Mouse (Mus musculus) v-Abl transformed pro-B cells (cell line): ENCODE data around the gene Prmt3.

Experiments used
- in situ Hi-C, 2 experiments: fragments of 400-800 bp; cut with MboI; formaldehyde crosslinking; loops; one replicate each; pipeline ENCODE4 v1.15.1; 2025; ENCODE audit not compliant: unreplicated experiment in 2 of 2

Gene Prmt3

GRCm38 (mm10) chr7:49778114-49778901 is at the start of gene Prmt3:
Prmt3 (plus strand) TSS chr7:49778346.
- in situ Hi-C loops = loop anchor here (5.0 to 25.0 kb wide), 4 partner anchors 144 to 991 kb away; partner anchors contain the start of genes E2f8 (in 1 of the 2), Nav2 (in 1 of the 2) and Zdhhc13 (in 1 of the 2)

GRCm38 (mm10) chr7:49734342-49734741 is 43.8 kb upstream of the Prmt3 start:
- in situ Hi-C loops = loop anchor here in 1 of 2 experiments (25.0 kb wide), 1 partner anchor 1703 kb away; no protein-coding TSS in a partner anchor

- in situ Hi-C loops = loop anchor here in 1 of 2 experiments (25.0 kb wide), 1 partner anchor 1698 kb away; no protein-coding TSS in a partner anchor
These were observed 38.7 kb upstream of the Prmt3 start for GRCm38 (mm10) chr7:49739448-49739847.

GRCm38 (mm10) chr7:49741474-49741873 is 36.7 kb upstream of the Prmt3 start:
- in situ Hi-C loops = loop anchor here (10.0 to 25.0 kb wide), 2 partner anchors 1693 to 1696 kb away; no protein-coding TSS in a partner anchor

- in situ Hi-C loops = loop anchor here (10.0 to 25.0 kb wide), 2 partner anchors 1693 to 1695 kb away; no protein-coding TSS in a partner anchor
These were observed 36.2 kb upstream of the Prmt3 start for GRCm38 (mm10) chr7:49741923-49742322.

- in situ Hi-C loops = loop anchor here (5.0 to 25.0 kb wide), 4 partner anchors 279 to 996 kb away; no protein-coding TSS in a partner anchor
These were observed 27.0 kb upstream of the Prmt3 start for GRCm38 (mm10) chr7:49751148-49751547.

GRCm38 (mm10) chr7:49752730-49753506 is 25.2 kb upstream of the Prmt3 start:
- in situ Hi-C loops = loop anchor here (5.0 to 25.0 kb wide), 4 partner anchors 281 to 998 kb away; no protein-coding TSS in a partner anchor

GRCm38 (mm10) chr7:49754767-49755166 is 23.4 kb upstream of the Prmt3 start:
- in situ Hi-C loops = loop anchor here (5.0 to 25.0 kb wide), 7 partner anchors 137 to 1000 kb away; no protein-coding TSS in a partner anchor

GRCm38 (mm10) chr7:49758934-49759571 is 19.1 kb upstream of the Prmt3 start, which contains the start of gene Htatip2:
Htatip2 (plus strand) TSS chr7:49759115.
- in situ Hi-C loops = loop anchor here (5.0 to 25.0 kb wide), 6 partner anchors 142 to 1004 kb away; no protein-coding TSS in a partner anchor

- in situ Hi-C loops = loop anchor here in 1 of 2 experiments (25.0 kb wide), 1 partner anchor 625 kb away; no protein-coding TSS in a partner anchor
These were observed 15.5 kb upstream of the Prmt3 start for GRCm38 (mm10) chr7:49762605-49763004.

GRCm38 (mm10) chr7:49764011-49764716 is 14.0 kb upstream of the Prmt3 start:
- in situ Hi-C loops = loop anchor here in 1 of 2 experiments (25.0 kb wide), 1 partner anchor 627 kb away; no protein-coding TSS in a partner anchor

GRCm38 (mm10) chr7:49766166-49766565 is 12.0 kb upstream of the Prmt3 start:
- in situ Hi-C loops = loop anchor here in 1 of 2 experiments (25.0 kb wide), 1 partner anchor 629 kb away; no protein-coding TSS in a partner anchor

GRCm38 (mm10) chr7:49768509-49768908 is 9.6 kb upstream of the Prmt3 start:
- in situ Hi-C loops = loop anchor here in 1 of 2 experiments (25.0 kb wide), 1 partner anchor 631 kb away; no protein-coding TSS in a partner anchor

- in situ Hi-C loops = loop anchor here in 1 of 2 experiments (25.0 kb wide), 1 partner anchor 637 kb away; no protein-coding TSS in a partner anchor
These were observed 3.8 kb upstream of the Prmt3 start for GRCm38 (mm10) chr7:49774396-49774795.

GRCm38 (mm10) chr7:49777585-49777984 is 561 bp upstream of the Prmt3 start:
- in situ Hi-C loops = loop anchor here (5.0 to 25.0 kb wide), 4 partner anchors 145 to 990 kb away; partner anchors contain the start of genes E2f8 (in 1 of the 2), Nav2 (in 1 of the 2) and Zdhhc13 (in 1 of the 2)

GRCm38 (mm10) chr7:49778904-49779615 is 914 bp downstream of the Prmt3 start:
- in situ Hi-C loops = loop anchor here (5.0 to 25.0 kb wide), 4 partner anchors 143 to 992 kb away; partner anchors contain the start of genes E2f8 (in 1 of the 2), Nav2 (in 1 of the 2) and Zdhhc13 (in 1 of the 2)

- in situ Hi-C loops = loop anchor here (25.0 kb wide), 3 partner anchors 871 to 996 kb away; partner anchors contain the start of genes E2f8 (in 1 of the 2), Nav2 (in 1 of the 2) and Zdhhc13 (in 1 of the 2)
These were observed 4.9 kb downstream of the Prmt3 start for GRCm38 (mm10) chr7:49783017-49783416.

- in situ Hi-C loops = loop anchor here (25.0 kb wide), 3 partner anchors 873 to 998 kb away; partner anchors contain the start of genes E2f8 (in 1 of the 2), Nav2 (in 1 of the 2) and Zdhhc13 (in 1 of the 2)
These were observed 7.0 kb downstream of the Prmt3 start for GRCm38 (mm10) chr7:49785141-49785540.
